Mouse (Mus musculus) liver, embryonic 13.5 days (tissue): Measurements from ENCODE around the gene Gdf15. TPM values are rescaled to one million over a fixed set of nuclear protein-coding genes. Genes with fewer than 3 reads are reported as not detected.
A peak's percentile ranks its signal among the peaks of the same experiment; 100 is the strongest.

Experiments used
- ATAC-seq: fragments of 200-750 bp; cut with Nextera tagmentation; 2 replicates; pipeline ENCODE4 v1.8.0; 2017; ENCODE audit warnings: low read depth, mild to moderate bottlenecking, moderate number of reproducible peaks, moderate library complexity
- DNase-seq: peaks from one replicate; pipeline ENCODE4 v3.0.0; 2022
- H3K27ac ChIP-seq: fragments of 300-500 bp; sonication (generic); 2 replicates; pipeline ENCODE4 v1.5.1; 2015; ENCODE audit warnings: moderate library complexity, mild to moderate bottlenecking, inconsistent platforms
- H3K27me3 ChIP-seq: fragments of 300-500 bp; sonication (generic); 2 replicates; pipeline ENCODE4 v1.6.1; 2015; ENCODE audit warnings: mild to moderate bottlenecking, inconsistent platforms
- H3K36me3 ChIP-seq: fragments of 300-500 bp; sonication (generic); 2 replicates; pipeline ENCODE4 v1.6.1; 2015; ENCODE audit warnings: mild to moderate bottlenecking, inconsistent platforms
- H3K4me1 ChIP-seq: fragments of 300-500 bp; sonication (generic); replicated peaks from 2 replicates; pipeline ENCODE4 v1.6.1; 2015; ENCODE audit warnings: inconsistent platforms
- H3K4me2 ChIP-seq: fragments of 300-500 bp; sonication (generic); 2 replicates; pipeline ENCODE4 v1.6.1; 2015; ENCODE audit warnings: inconsistent platforms, mild to moderate bottlenecking, moderate library complexity
- H3K4me3 ChIP-seq: fragments of 300-500 bp; sonication (generic); replicated peaks from 2 replicates; pipeline ENCODE4 v1.5.1; 2015; ENCODE audit warnings: mild to moderate bottlenecking, inconsistent platforms
- H3K9ac ChIP-seq: fragments of 300-500 bp; sonication (generic); 2 replicates; pipeline ENCODE4 v1.6.1; 2015; ENCODE audit warnings: mild to moderate bottlenecking, inconsistent platforms
- H3K9me3 ChIP-seq: fragments of 300-500 bp; sonication (generic); replicated peaks from 2 replicates; pipeline ENCODE4 v1.6.1; 2016; ENCODE audit warnings: inconsistent platforms
- WGBS: fragments of 180-500 bp; shearing (Covaris S2); methylation state at CpG from one replicate; pipeline ENCODE4 v1.1.7; 2015; ENCODE audit not compliant: insufficient replicate concordance; 5-methylcytosine and 5-hydroxymethylcytosine counted together
- polyA plus RNA-seq: library from polyadenylated mRNA; unstranded; fragments of >200 nt; fragmentation: Nextera tagmentation; extraction: Ambion mirVana; gene quantifications from 2 replicates; pipeline ENCODE4 v1.2.1, GENCODE M21; 2015

The Gdf15 gene
- polyA plus RNA-seq, 1 experiment from 2014 or later = 3.9 TPM

GRCm38 (mm10) chr8:70657214-70657613 lies 25.0 kb upstream of the Gdf15 start:
- Histone ChIP-seq H3K4me3 (no peak overlapping the region), H3K27ac (no peak overlapping the region), H3K27me3 (no peaks in the 10 kb centered on the region), H3K9ac (0 out of 2 replicates have a peak overlapping the region, but pooled peaks have one; percentile 13), H3K4me2 (no peak overlapping the region), H3K9me3 (no peaks in the 10 kb centered on the region), H3K4me1 (peaks cover 50% of the 10 kb centered on the region), H3K36me3 (peaks cover 39% of the 10 kb centered on the region)
- ATAC-seq = no peak
- no peak for DNase-seq
- 84% methylated on average over 3 of the region's 3 CpGs for WGBS

- no peak for ATAC-seq
- no peaks in the 10 kb centered on the region for H3K9me3 ChIP-seq
- H3K4me2 ChIP-seq = no peak overlapping the region
- no peaks in the 10 kb centered on the region for H3K27me3 ChIP-seq
- peaks cover 45% of the 10 kb centered on the region for H3K4me1 ChIP-seq
- no peak for DNase-seq
- no peak overlapping the region for H3K9ac ChIP-seq
- H3K27ac ChIP-seq = no peak overlapping the region; the same call in 1 of the 2 replicates
- no peak overlapping the region for H3K4me3 ChIP-seq
- WGBS = 77% methylated on average over 13 of the region's 13 CpGs
- peaks cover 46% of the 10 kb centered on the region for H3K36me3 ChIP-seq
Observed at GRCm38 (mm10) chr8:70656193-70656790, 24.0 kb upstream of the Gdf15 start.

GRCm38 (mm10) chr8:70655469-70655868 lies 23.2 kb upstream of the Gdf15 start:
- no peak overlapping the region for H3K27ac ChIP-seq

GRCm38 (mm10) chr8:70654121-70654520 lies 21.9 kb upstream of the Gdf15 start:
- 41% methylated on average over 1 of the region's 1 CpGs for WGBS
- no peak overlapping the region for H3K4me3 ChIP-seq
- H3K27ac ChIP-seq = no peak overlapping the region
- H3K4me1 ChIP-seq = peaks cover 37% of the 10 kb centered on the region
- no peaks in the 10 kb centered on the region for H3K9me3 ChIP-seq
- H3K27me3 ChIP-seq = no peaks in the 10 kb centered on the region
- H3K9ac ChIP-seq = no peak overlapping the region
- H3K4me2 ChIP-seq = no peak overlapping the region
- ATAC-seq = no peak
- H3K36me3 ChIP-seq = peaks cover 59% of the 10 kb centered on the region
- DNase-seq = no peak

More at GRCm38 (mm10) chr8:70655469-70655868, 23.2 kb upstream of the Gdf15 start:
- H3K4me3 ChIP-seq = no peak overlapping the region
- H3K4me2 ChIP-seq = no peak overlapping the region
- H3K36me3 ChIP-seq = peaks cover 52% of the 10 kb centered on the region
- 62% methylated on average over 2 of the region's 2 CpGs for WGBS
- ATAC-seq (no peak), DNase-seq (no peak)
- no peak overlapping the region for H3K9ac ChIP-seq
- H3K27me3 ChIP-seq = no peaks in the 10 kb centered on the region
- H3K9me3 ChIP-seq = no peaks in the 10 kb centered on the region
- peaks cover 37% of the 10 kb centered on the region for H3K4me1 ChIP-seq

GRCm38 (mm10) chr8:70653226-70653625 lies 21.0 kb upstream of the Gdf15 start:
- no peak for ATAC-seq
- Histone ChIP-seq H3K4me2 (no peak overlapping the region), H3K27ac (no peak overlapping the region), H3K9me3 (no peaks in the 10 kb centered on the region), H3K4me3 (no peak overlapping the region), H3K9ac (no peak overlapping the region), H3K27me3 (no peaks in the 10 kb centered on the region), H3K36me3 (peaks cover 62% of the 10 kb centered on the region), H3K4me1 (peaks cover 37% of the 10 kb centered on the region)
- no peak for DNase-seq
- 39% methylated on average over 2 of the region's 2 CpGs for WGBS

- H3K9ac ChIP-seq = no peak overlapping the region
- no peaks in the 10 kb centered on the region for H3K27me3 ChIP-seq
- peaks cover 41% of the 10 kb centered on the region for H3K36me3 ChIP-seq
- H3K4me1 ChIP-seq = peaks cover 53% of the 10 kb centered on the region
- H3K4me3 ChIP-seq = no peak overlapping the region
- DNase-seq (no peak), ATAC-seq (no peak)
- WGBS = 92% methylated on average over 17 of the region's 17 CpGs
- no peaks in the 10 kb centered on the region for H3K9me3 ChIP-seq
- no peak overlapping the region for H3K27ac ChIP-seq
- no peak overlapping the region for H3K4me2 ChIP-seq
Observed at GRCm38 (mm10) chr8:70650351-70650750, 18.1 kb upstream of the Gdf15 start.

- no peaks in the 10 kb centered on the region for H3K9me3 ChIP-seq
- peak; percentile 16; the same call in 1 of the 2 replicates for ATAC-seq
- no peaks in the 10 kb centered on the region for H3K27me3 ChIP-seq
- H3K4me1 ChIP-seq = peaks cover 51% of the 10 kb centered on the region
- H3K9ac ChIP-seq = no peak overlapping the region
- H3K4me3 ChIP-seq = no peak overlapping the region
- 78% methylated on average over 4 of the region's 4 CpGs for WGBS
- no peak for DNase-seq
- no peak overlapping the region for H3K4me2 ChIP-seq
- peaks cover 32% of the 10 kb centered on the region for H3K36me3 ChIP-seq
- H3K27ac ChIP-seq = peak overlapping the region; percentile 58; the same call in 1 of the 2 replicates
Observed at GRCm38 (mm10) chr8:70649324-70649723, 17.1 kb upstream of the Gdf15 start.

GRCm38 (mm10) chr8:70648921-70649320 lies 16.7 kb upstream of the Gdf15 start:
- no peak overlapping the region for H3K9ac ChIP-seq
- H3K27ac ChIP-seq = peak overlapping the region; percentile 58
- H3K27me3 ChIP-seq = no peaks in the 10 kb centered on the region
- H3K4me1 ChIP-seq = peaks cover 51% of the 10 kb centered on the region
- no peak for ATAC-seq
- WGBS = 67% methylated on average over 3 of the region's 3 CpGs
- H3K4me2 ChIP-seq = no peak overlapping the region
- no peak for DNase-seq
- no peaks in the 10 kb centered on the region for H3K9me3 ChIP-seq
- H3K36me3 ChIP-seq = peaks cover 28% of the 10 kb centered on the region
- no peak overlapping the region for H3K4me3 ChIP-seq

GRCm38 (mm10) chr8:70648164-70648442 lies 15.8 kb upstream of the Gdf15 start:
- Histone ChIP-seq H3K27me3 (no peaks in the 10 kb centered on the region), H3K36me3 (peaks cover 28% of the 10 kb centered on the region), H3K27ac (peak overlapping the region; percentile 64; the same call in 1 of the 2 replicates), H3K9ac (0 out of 2 replicates have a peak overlapping the region, but pooled peaks have one; percentile 51), H3K9me3 (no peaks in the 10 kb centered on the region), H3K4me2 (no peak overlapping the region), H3K4me1 (peaks cover 46% of the 10 kb centered on the region), H3K4me3 (no peak overlapping the region)
- ATAC-seq (peak; percentile 47), DNase-seq (no peak)
- 16% methylated on average over 1 of the region's 1 CpGs for WGBS

- 68% methylated on average over 8 of the region's 8 CpGs for WGBS
- Histone ChIP-seq H3K9ac (peak overlapping the region; percentile 51; the same call in 1 of the 2 replicates), H3K9me3 (no peaks in the 10 kb centered on the region), H3K36me3 (peaks cover 27% of the 10 kb centered on the region), H3K4me3 (no peak overlapping the region), H3K27ac (peak overlapping the region; percentile 64), H3K4me1 (peaks cover 44% of the 10 kb centered on the region), H3K4me2 (no peak overlapping the region), H3K27me3 (no peaks in the 10 kb centered on the region)
- DNase-seq (no peak), ATAC-seq (0 out of 2 replicates have a peak, but pooled peaks have one; percentile 14)
Observed at GRCm38 (mm10) chr8:70647343-70648163, 15.3 kb upstream of the Gdf15 start.

- DNase-seq (no peak), ATAC-seq (no peak)
- Histone ChIP-seq H3K27me3 (no peaks in the 10 kb centered on the region), H3K27ac (0 out of 2 replicates have a peak overlapping the region, but pooled peaks have one; percentile 64), H3K4me1 (peaks cover 44% of the 10 kb centered on the region), H3K9ac (peak overlapping the region; percentile 36; the same call in 1 of the 2 replicates), H3K4me3 (no peak overlapping the region), H3K4me2 (no peak overlapping the region), H3K9me3 (no peaks in the 10 kb centered on the region), H3K36me3 (peaks cover 19% of the 10 kb centered on the region)
Observed at GRCm38 (mm10) chr8:70646775-70647174, 14.5 kb upstream of the Gdf15 start.
